Mouse (Mus musculus) right cerebral cortex, postnatal 14 days (tissue): ENCODE measurements around the gene Cpne5.

Source experiments
- DNase-seq: peaks from one replicate; pipeline ENCODE4 v3.0.0; 2022

Cpne5 gene

DNA sequence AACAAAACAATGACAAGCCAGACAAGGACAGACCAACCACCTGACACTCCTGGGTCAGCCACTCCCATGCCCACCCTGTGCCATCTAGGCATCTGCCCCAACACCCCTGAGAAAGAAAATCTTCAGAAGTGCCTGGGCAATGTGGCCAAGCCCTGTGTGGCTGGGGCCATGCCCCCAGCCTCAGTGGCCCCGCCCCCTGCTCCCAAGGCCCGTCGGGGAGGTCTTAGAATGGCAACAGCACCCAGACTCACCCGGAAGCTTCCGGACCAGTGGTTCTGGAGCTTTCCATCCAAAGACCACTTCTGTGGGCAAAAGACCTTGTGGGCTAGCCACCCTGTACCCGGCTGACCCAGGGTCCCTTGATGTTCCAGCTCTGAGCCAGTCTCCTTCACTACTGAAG lies 35.4 kb downstream of the Cpne5 start:
- no peak for DNase-seq

- DNase-seq = no peak
Measured at GRCm38 (mm10) chr17:29199821-29200220, 38.1 kb downstream of the Cpne5 start.

DNA sequence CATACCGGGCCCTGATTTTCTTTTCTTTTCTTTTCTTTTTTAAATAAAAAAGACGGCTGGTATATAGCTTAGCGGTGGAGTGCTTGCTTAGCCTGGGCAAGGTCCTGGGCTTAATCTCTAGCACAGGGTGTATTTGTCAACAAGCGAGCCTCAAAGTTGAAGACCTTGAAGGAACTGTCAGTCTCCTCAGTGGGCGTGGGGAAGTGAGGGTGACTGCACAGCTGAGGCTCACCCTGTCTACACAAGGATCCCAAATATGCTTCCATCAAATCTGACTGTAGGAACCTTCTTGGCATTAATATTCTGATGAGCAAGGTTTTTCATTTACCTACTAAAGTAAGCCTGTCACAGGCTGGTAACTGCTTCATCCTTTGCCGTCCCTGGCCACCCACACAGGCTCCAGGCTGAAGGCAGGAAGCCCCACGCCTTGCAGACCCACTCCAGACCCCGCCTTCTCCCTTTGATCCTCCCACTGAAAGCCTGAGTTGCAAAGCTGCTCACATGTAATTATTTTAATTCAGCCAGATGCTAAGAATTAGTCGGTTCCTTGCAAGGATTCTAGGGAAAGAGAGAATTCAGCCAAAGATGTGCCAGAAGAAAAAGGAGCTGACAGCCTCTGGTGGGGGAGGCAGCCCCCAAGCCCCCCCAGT lies 38.7 kb downstream of the Cpne5 start:
- DNase-seq = no peak

DNA sequence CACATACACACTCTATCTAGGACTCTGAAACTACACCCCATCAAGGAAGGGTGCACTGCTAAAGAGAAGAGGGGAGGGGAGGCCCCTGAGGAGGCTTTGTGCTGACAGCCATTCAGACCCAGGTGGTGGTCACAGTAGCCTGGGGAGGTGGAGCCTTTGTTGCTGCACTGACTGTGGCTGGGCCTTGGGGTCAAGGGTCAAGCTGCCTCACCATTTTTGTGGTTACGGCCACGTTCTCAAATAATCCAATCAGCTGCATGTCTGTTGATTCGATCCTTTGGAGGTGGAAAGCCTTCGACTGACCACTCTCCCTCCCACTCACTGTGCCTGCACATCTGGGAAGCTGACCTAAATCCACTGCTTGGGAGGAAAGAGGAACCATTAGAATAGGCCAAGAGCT lies 42.4 kb downstream of the Cpne5 start:
- no peak for DNase-seq

GRCm38 (mm10) chr17:29188989-29189388 lies 49.0 kb downstream of the Cpne5 start:
- DNase-seq = no peak

- DNase-seq = no peak
Measured at GRCm38 (mm10) chr17:29186989-29187859, 50.7 kb downstream of the Cpne5 start.

GRCm38 (mm10) chr17:29185376-29186046 lies 52.5 kb downstream of the Cpne5 start:
- no peak for DNase-seq

DNA sequence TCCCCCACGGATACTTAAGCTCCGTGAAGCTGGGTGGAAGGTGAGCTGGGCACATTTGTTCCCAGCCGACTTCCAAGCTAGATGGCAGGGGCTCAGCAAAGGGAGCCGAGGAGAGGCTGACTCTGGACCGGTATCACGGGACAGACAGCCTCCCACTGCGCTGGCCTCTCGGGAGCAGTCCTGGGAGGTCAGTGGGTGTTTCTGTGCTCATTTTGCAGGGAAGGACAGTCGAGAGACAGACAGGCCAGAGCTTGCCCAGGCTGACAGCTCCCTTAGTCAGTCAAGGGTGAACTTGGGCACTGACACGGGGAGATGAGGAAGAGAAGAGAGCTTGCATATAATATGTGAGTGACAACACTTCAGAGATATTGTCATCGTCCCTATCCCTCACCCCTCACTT lies 54.8 kb downstream of the Cpne5 start:
- no peak for DNase-seq

GRCm38 (mm10) chr17:29181751-29182150 lies 56.2 kb downstream of the Cpne5 start:
- DNase-seq = no peak

GRCm38 (mm10) chr17:29180406-29181127 lies 57.4 kb downstream of the Cpne5 start:
- no peak for DNase-seq

GRCm38 (mm10) chr17:29179917-29180316 lies 58.0 kb downstream of the Cpne5 start:
- DNase-seq = no peak

DNA sequence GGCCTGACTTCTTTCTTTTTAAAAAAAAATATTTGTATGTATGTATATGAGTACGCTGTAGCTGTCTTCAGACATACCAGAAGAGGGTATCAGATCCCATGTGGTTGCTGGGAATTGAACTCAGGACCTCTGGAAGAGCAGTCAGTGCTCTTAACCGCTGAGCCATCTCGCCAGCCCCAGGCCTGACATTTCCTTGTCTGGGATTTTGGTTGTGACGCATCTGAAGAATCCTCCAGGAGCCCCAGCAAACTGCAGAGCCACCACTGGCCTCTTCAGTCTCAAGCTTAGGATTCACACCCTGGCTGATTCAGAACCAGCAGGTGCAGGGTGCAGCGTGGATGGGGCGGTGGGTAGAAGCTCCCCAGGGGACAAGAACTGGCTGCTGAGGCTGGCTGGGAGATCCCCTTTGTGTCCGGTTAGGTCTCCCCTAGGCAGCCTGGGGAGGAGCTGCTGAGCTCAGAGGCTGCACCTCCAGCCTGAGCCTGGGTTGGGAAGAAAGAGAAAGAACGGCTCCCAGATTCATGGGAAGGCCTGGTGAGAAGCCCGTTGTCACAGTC lies 59.4 kb downstream of the Cpne5 start:
- no peak for DNase-seq

GRCm38 (mm10) chr17:29176391-29177267 lies 61.3 kb downstream of the Cpne5 start:
- peak; percentile 93 for DNase-seq

DNA sequence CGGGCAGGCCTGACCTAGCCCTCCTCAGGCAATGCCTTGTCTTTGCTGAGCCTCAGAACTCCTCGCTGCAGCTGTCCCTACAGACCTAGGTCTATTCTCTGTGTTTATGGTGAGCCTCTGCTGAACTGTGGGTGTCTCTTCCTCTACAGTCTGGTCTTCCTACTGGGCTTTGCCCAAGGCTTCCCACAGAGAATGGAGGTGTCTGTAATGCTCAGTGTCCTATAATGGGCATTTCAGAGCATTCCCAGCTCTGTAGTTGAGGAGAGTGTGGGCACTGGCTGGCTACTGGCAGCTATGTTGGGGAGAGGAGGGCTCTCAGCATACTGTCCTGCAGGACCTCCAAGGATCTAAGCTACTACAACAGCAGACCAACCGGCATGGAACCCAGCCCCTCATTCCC lies 62.3 kb downstream of the Cpne5 start:
- no peak for DNase-seq

DNA sequence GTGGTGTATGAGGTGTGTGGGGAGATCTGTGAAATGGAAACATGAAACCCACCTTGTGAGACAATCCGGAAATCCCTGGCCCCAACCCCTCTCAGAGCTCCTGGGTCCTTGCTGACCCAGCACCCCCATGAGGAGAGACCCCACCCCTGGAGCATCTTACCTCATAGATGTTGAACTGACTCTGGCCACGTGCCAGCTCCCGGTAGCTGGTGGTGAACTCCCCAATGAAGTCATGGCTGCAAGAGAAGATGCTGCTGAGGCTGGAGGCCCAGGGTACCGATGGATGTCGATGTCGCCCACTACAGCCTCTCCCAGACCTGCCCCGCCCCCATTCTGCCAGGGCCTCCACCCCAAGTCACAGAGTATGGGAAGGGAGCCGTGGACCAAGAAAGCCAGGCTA lies 64.8 kb downstream of the Cpne5 start:
- DNase-seq = no peak

DNA sequence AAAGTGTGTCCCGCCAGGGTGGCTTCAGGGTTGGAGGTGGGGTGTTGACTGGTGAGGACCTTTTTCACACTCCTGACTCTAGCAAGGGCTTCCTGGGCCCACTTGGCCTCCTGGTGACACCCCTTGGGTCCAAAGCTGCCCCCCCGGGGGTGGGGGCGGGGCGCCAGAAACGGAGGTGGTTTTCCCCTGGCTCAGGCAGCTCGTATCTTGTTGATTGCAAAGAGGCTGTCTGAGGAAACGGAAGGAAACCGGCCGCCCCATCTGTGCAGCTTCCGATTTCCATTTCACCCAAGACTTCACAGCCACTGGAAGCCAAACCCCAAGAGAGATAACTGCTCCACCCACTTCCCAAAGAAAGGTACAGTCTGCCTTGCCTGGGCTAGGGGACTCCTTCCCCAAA lies 65.9 kb downstream of the Cpne5 start:
- no peak for DNase-seq

GRCm38 (mm10) chr17:29171001-29171772 lies 66.8 kb downstream of the Cpne5 start:
- DNase-seq = peak; percentile 80

DNA sequence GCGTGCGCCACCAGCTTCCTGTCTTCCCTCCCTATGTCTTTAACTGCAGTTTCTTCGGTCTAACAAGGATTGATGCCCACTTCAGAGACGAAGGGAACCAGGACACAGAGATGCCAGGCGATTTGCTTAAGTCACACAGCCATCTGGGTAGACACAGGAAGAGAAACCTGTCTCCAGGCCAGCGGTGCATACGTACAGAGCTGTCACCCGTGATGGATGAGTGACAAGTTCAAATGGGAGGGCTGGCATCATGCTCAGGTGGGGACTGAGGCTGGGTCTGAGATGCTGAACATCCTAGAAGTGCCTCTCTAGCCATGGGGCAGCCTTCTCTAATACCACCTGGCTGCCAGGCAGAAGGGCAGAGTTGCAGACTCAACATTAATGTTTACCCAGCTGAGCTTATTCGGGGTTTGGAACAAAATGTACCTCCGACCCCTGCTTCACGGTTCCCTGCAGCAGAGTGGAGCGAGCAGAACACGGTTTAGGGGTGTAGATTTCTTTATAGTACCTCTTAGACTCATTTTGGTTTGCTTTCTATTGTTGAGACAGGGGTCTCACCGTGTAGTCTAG lies 67.5 kb downstream of the Cpne5 start:
- DNase-seq = no peak

GRCm38 (mm10) chr17:29168996-29169601 lies 68.9 kb downstream of the Cpne5 start:
- DNase-seq = no peak

- DNase-seq = no peak
Measured at GRCm38 (mm10) chr17:29168438-29168837, 69.5 kb downstream of the Cpne5 start.
